Mouse (Mus musculus): Measurements from ENCODE around the gene Il19. TPM values are rescaled to one million over a fixed set of nuclear protein-coding genes. Genes with fewer than 3 reads are reported as not detected.

Il19 gene
- total RNA-seq, 2 experiments from 2014 or later, result not detected

DNA sequence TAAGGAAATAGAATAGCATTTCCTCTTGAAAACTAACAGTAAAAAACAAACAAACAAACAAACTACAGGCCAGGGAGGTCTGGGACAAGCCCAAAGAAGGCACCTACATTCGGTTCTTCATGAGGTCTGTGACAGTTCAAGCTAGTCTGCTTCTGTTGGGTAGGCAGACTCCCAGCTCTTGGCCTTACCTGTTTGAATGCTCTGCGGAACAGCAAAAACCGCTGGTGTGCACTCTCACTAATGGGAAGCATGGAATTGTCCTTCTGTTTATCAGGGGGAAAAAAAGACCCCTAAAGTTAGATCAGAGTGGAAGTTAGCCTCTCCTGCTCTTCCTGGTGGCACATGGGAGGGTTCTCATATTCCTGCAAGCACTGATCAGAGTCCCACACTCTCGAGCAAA, 56.8 kb downstream of the Il19 start:
- intact Hi-C loops (cut with DNase I), result no loop called here
- DNase-seq (ENCODE audit: low spot score), result no peak

Other genes starting within 250 kb of the Il19 start
- under 1 TPM in 1 of 2 experiments, not detected in 1; 0.23 TPM for gene Gm29427, start 224.3 kb downstream of the Il19 start, total RNA-seq (2021)
- gene Yod1, start 222.8 kb downstream of the Il19 start, total RNA-seq (2021), result 1 to 10 TPM; 4.6 to 5.8 TPM
- gene Pfkfb2, start 210.9 kb downstream of the Il19 start, total RNA-seq (2021), result 10 to 100 TPM; 64.4 to 69.2 TPM
- gene AA986860, start 208.1 kb downstream of the Il19 start, total RNA-seq (2021), result under 1 TPM; 0.31 to 0.64 TPM
- gene Fcamr, start 139.2 kb downstream of the Il19 start, total RNA-seq (2021), result under 1 TPM; 0.48 to 0.70 TPM
- gene Pigr, start 113.4 kb downstream of the Il19 start, total RNA-seq (2021), result not detected
- 1 to 10 TPM; 1.2 to 2.4 TPM for gene Fcmr, start 74.4 kb downstream of the Il19 start, total RNA-seq (2021)
- not detected for gene Il24, start 52.7 kb downstream of the Il19 start, total RNA-seq (2021)
- gene Il20, start 28.7 kb downstream of the Il19 start, total RNA-seq (2021), result not detected
- not detected for gene Il10, start 79.7 kb upstream of the Il19 start, total RNA-seq (2021)
- 100 to 1,000 TPM; 264 to 283 TPM for gene Mapkapk2, start 157.7 kb upstream of the Il19 start, total RNA-seq (2021)
- gene Dyrk3, start 198.2 kb upstream of the Il19 start, total RNA-seq (2021), result under 1 TPM; 0.25 to 0.29 TPM
- gene Eif2d, start 213.1 kb upstream of the Il19 start, total RNA-seq (2021), result 10 to 100 TPM; 36.5 to 36.6 TPM